Mouse (Mus musculus) small intestine, adult 2 months (tissue): ENCODE data around the gene Bcas1. TPM values are rescaled to one million over a fixed set of nuclear protein-coding genes. Genes with fewer than 3 reads are reported as not detected.

Experiments used
- H3K27ac ChIP-seq: fragments of 200-500 bp; 2 replicates; pipeline ENCODE4 v1.5.1; 2012; ENCODE audit warnings: low read depth, low read length, control low read depth, inconsistent platforms; ENCODE audit not compliant: insufficient read depth
- H3K27me3 ChIP-seq: fragments of 200-500 bp; 2 replicates; pipeline ENCODE4 v1.6.1; 2012; ENCODE audit warnings: mild to moderate bottlenecking, moderate library complexity, low read length, inconsistent platforms; ENCODE audit not compliant: control insufficient read depth, insufficient read depth
- H3K36me3 ChIP-seq: fragments of 200-500 bp; 2 replicates; pipeline ENCODE4 v1.6.1; 2012; ENCODE audit warnings: mild to moderate bottlenecking, low read length, control low read depth, inconsistent platforms; ENCODE audit not compliant: control insufficient read depth, insufficient read depth
- H3K4me1 ChIP-seq: fragments of 200-500 bp; 2 replicates; pipeline ENCODE4 v1.6.1; 2012; ENCODE audit warnings: low read length, inconsistent platforms, mixed read lengths; ENCODE audit not compliant: control insufficient read depth, insufficient read depth, insufficient read length
- H3K4me3 ChIP-seq: fragments of 200-500 bp; 2 replicates; pipeline ENCODE4 v1.5.1; 2012; ENCODE audit warnings: low read depth, mild to moderate bottlenecking, control low read depth, inconsistent platforms, low read length, moderate library complexity
- CTCF ChIP-seq: fragments of 200-500 bp; IDR thresholded peaks from 2 replicates; pipeline ENCODE4 v1.5.1; 2012; ENCODE audit warnings: low read depth, mild to moderate bottlenecking, control low read depth, inconsistent platforms, low read length, moderate library complexity, mixed read lengths; ENCODE audit not compliant: insufficient replicate concordance, insufficient read length; ENCODE audit errors: extremely low read depth
- POLR2A ChIP-seq: fragments of 200-500 bp; IDR thresholded peaks from 2 replicates; pipeline ENCODE4 v1.6.1; 2012; ENCODE audit warnings: low read depth, mild to moderate bottlenecking, control low read depth, inconsistent platforms, low read length, moderate library complexity
- WGBS: fragments of 180-500 bp; shearing (Covaris S2); methylation state at CpG from one replicate; pipeline ENCODE4 v1.1.7; 2018; 5-methylcytosine and 5-hydroxymethylcytosine counted together
- polyA plus RNA-seq: library from polyadenylated mRNA; depleted of rRNA; stranded (reverse); fragments of >200 nt; gene quantifications from 2 replicates; pipeline ENCODE4 v1.2.3, GENCODE M21; 2012

Bcas1 gene
- polyA plus RNA-seq, 1 experiment: 18.4 TPM

DNA sequence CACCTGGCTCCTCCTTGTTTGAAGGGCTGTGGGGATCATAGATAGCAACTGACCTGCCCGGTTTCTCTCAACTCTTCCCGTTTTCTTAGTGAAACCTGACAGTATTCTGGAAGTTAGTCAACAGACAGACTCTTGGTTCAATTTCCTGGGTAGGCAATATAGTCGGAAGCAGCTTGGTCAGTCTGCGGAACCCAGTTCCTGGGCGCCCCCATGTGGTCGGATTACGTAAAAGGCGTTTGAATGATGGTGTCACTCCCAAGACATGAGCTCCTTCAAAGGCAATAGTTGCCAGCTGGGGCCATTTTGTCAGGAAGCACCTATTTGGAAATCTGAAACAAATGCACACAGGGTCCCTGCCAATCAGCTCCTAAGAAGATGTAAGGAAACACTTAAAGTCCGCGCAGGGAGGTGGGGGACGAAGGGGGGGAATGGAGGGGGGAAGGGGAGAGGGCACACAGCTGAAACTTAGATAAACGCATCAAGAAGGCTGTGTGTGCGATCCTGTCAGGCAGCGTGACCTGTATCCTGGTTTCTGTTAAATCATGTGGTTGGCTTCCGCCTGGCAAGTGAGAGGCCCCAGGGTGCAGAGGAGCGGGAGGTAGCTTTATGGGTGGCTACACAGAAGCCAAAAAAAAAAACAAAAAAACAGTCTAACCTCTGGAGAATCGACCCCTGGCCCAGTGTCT, 84.4 kb downstream of the Bcas1 start:
- 8% methylated on average over 17 of the region's 17 CpGs for WGBS

GRCm38 (mm10) chr2:170342312-170342830, 85.3 kb downstream of the Bcas1 start:
- Histone ChIP-seq H3K4me1 (peaks cover 25% of the 10 kb centered on the region), H3K36me3 (no peaks in the 10 kb centered on the region), H3K27ac (no peak overlapping the region), H3K27me3 (no peaks in the 10 kb centered on the region), H3K4me3 (no peak overlapping the region)
- WGBS: 58% methylated on average over 12 of the region's 12 CpGs
- TF ChIP-seq CTCF (no peak), POLR2A (no peak; the same call in 1 of the 2 replicates)

More for the DNA sequence above, 84.4 kb downstream of the Bcas1 start:
- Histone ChIP-seq H3K36me3 (no peaks in the 10 kb centered on the region), H3K4me1 (peaks cover 25% of the 10 kb centered on the region), H3K27ac (peak overlapping the region; percentile 90), H3K4me3 (no peak overlapping the region), H3K27me3 (no peaks in the 10 kb centered on the region)
- TF ChIP-seq CTCF: peak; percentile 77; the same call in 1 of the 2 replicates
- TF ChIP-seq POLR2A: no peak

GRCm38 (mm10) chr2:170341179-170341578, 86.5 kb downstream of the Bcas1 start:
- WGBS: 84% methylated on average over 8 of the region's 8 CpGs
- TF ChIP-seq CTCF (no peak), POLR2A (no peak)
- no peak overlapping the region for H3K27ac ChIP-seq
- no peaks in the 10 kb centered on the region for H3K27me3 ChIP-seq
- peaks cover 29% of the 10 kb centered on the region for H3K4me1 ChIP-seq
- no peaks in the 10 kb centered on the region for H3K36me3 ChIP-seq
- H3K4me3 ChIP-seq: no peak overlapping the region

GRCm38 (mm10) chr2:170336266-170336760, 91.3 kb downstream of the Bcas1 start:
- Histone ChIP-seq H3K36me3 (no peaks in the 10 kb centered on the region), H3K27ac (no peak overlapping the region), H3K4me1 (peaks cover 23% of the 10 kb centered on the region), H3K27me3 (no peaks in the 10 kb centered on the region), H3K4me3 (no peak overlapping the region)
- WGBS: 9% methylated on average over 9 of the region's 9 CpGs
- no peak for TF ChIP-seq POLR2A
- no peak for TF ChIP-seq CTCF

DNA sequence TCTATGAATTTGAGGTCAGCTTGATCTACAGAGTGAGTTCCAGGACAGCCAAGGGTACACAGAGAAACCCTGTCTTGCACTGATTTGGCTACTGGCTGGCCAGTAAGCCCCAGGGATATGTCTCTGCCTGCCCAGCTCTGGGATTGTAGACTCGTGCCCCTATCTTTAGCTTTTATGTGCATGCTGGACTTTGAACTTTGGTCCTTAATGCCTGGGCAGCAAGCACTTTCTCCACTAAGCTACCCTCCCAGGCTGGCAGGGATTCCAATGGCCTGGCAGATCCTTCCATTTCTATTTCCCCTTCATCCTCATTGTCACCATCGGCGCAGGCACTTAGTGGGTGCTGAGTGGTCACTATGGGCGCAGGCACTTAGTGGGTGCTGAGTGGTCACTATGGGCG, 92.5 kb downstream of the Bcas1 start:
- H3K4me3 ChIP-seq: no peak overlapping the region
- 56% methylated on average over 5 of the region's 5 CpGs for WGBS
- H3K27ac ChIP-seq: no peak overlapping the region
- peaks cover 29% of the 10 kb centered on the region for H3K4me1 ChIP-seq
- TF ChIP-seq POLR2A: no peak
- TF ChIP-seq CTCF: no peak
- no peaks in the 10 kb centered on the region for H3K27me3 ChIP-seq
- no peaks in the 10 kb centered on the region for H3K36me3 ChIP-seq

DNA sequence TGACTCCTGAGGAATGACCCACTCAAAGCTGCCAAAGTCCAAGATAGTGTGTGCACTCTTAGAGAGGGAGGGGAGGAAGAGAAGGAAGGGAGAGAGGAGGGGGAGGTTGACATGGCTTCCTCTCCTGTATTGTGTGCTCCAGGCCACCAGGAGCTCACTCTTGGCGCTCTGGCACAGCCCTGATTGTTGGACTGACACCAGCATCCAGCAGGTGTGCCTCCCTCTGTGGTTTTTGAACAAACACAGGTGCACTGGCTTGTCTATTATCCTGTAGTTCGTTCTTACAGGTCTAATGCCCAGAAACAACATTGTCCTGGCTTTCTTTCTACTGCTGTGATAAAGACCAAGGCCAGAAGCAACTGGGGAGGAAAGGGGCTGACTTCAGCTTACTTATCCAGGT, 95.8 kb downstream of the Bcas1 start:
- WGBS: 24% methylated on average over 2 of the region's 2 CpGs
- no peaks in the 10 kb centered on the region for H3K27me3 ChIP-seq
- H3K27ac ChIP-seq: no peak overlapping the region
- no peak for TF ChIP-seq POLR2A
- TF ChIP-seq CTCF: no peak
- H3K4me1 ChIP-seq: peaks cover 35% of the 10 kb centered on the region
- no peaks in the 10 kb centered on the region for H3K36me3 ChIP-seq
- no peak overlapping the region for H3K4me3 ChIP-seq

DNA sequence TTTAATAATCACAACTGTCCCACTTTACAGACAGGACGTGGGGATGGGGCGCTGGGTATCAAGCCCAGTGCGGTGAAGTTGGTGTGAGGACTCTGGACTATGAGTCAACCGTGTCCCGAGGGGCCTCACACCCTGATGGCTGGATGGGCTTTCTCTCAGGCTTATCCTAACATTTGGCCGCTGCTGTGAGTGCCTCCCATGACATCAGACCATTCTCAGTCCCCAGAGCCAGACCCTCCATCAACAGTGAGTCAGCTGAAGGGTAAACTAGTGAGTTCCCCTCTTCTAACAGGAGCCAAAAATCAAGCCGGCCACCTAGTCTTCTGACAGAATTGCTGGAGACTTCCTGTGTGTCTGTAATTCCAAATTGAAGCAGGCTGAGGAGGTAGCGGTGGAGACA, 97.2 kb downstream of the Bcas1 start:
- peak overlapping the region; percentile 86 for H3K27ac ChIP-seq
- H3K4me1 ChIP-seq: peaks cover 26% of the 10 kb centered on the region
- H3K4me3 ChIP-seq: no peak overlapping the region
- H3K27me3 ChIP-seq: no peaks in the 10 kb centered on the region
- TF ChIP-seq CTCF: no peak
- TF ChIP-seq POLR2A: no peak
- 23% methylated on average over 8 of the region's 8 CpGs for WGBS
- no peaks in the 10 kb centered on the region for H3K36me3 ChIP-seq
